Mouse (Mus musculus) kidney, postnatal 10 days (tissue): ENCODE measurements around the gene Ccr1.
A peak's percentile ranks its signal among the peaks of the same experiment; 100 is the strongest.

Experiments
- DNase-seq: peaks from one replicate; pipeline ENCODE4 v3.0.0; 2021; ENCODE audit warnings: mixed read lengths

Ccr1 gene

GRCm38 (mm10) chr9:123925101-123925946 is 43.2 kb downstream of the Ccr1 start:
- peak; percentile 89 for DNase-seq

- DNase-seq: peak; percentile 95
These were observed 43.9 kb downstream of the Ccr1 start for GRCm38 (mm10) chr9:123924589-123925066.

GRCm38 (mm10) chr9:123924035-123924434 is 44.5 kb downstream of the Ccr1 start:
- DNase-seq: peak; percentile 82

- peak; percentile 56 for DNase-seq
These were observed 45.1 kb downstream of the Ccr1 start for GRCm38 (mm10) chr9:123923146-123923991.
